Mouse (Mus musculus) ES-E14 (cell line): Measurements from ENCODE around the gene Gm43552. TPM values are rescaled to one million over a fixed set of nuclear protein-coding genes. Genes with fewer than 3 reads are reported as not detected.

Experiments used
- DNase-seq: peaks from one replicate; pipeline ENCODE4 v3.0.0-alpha.2; 2013; ENCODE audit warnings: low read depth, low spot score
- H3K27ac ChIP-seq: 2 replicates; pipeline ENCODE4 v1.5.1; 2012; ENCODE audit warnings: low read depth, mild to moderate bottlenecking, low read length, moderate library complexity, mixed read lengths; ENCODE audit not compliant: poor library complexity, insufficient read depth, severe bottlenecking
- H3K36me3 ChIP-seq: 2 replicates; pipeline ENCODE4 v1.6.1; 2012; ENCODE audit warnings: mild to moderate bottlenecking, low read length, moderate library complexity, mixed read lengths; ENCODE audit not compliant: control insufficient read depth, poor library complexity, insufficient read depth, severe bottlenecking
- H3K4me1 ChIP-seq, 2 experiments: fragments of 150-350 bp in 1 of 2; sonication (generic) in 1 of 2; 2 replicates each; pipeline ENCODE4 v1.6.1; 2012; ENCODE audit warnings: low read length in 2 of 2, mild to moderate bottlenecking in 1 of 2, mixed read lengths in 1 of 2; ENCODE audit not compliant: control insufficient read depth in 2 of 2, insufficient read depth in 2 of 2, poor library complexity in 1 of 2
- H3K4me3 ChIP-seq, 2 experiments: fragments of 150-350 bp in 1 of 2; sonication (generic) in 1 of 2; 2 replicates each; pipeline ENCODE4 v1.5.1; 2012; ENCODE audit warnings: low read length in 2 of 2, low read depth in 1 of 2, mild to moderate bottlenecking in 1 of 2, mixed read lengths in 1 of 2; ENCODE audit not compliant: insufficient read depth in 1 of 2, poor library complexity in 1 of 2, severe bottlenecking in 1 of 2
- H3K9ac ChIP-seq: 2 replicates; pipeline ENCODE4 v1.6.1; 2012; ENCODE audit warnings: low read depth, mild to moderate bottlenecking, low read length, mixed read lengths; ENCODE audit not compliant: poor library complexity, insufficient read depth, severe bottlenecking
- H3K9me3 ChIP-seq: fragments of 150-350 bp; sonication (generic); 2 replicates; pipeline ENCODE4 v1.6.1; 2012; ENCODE audit warnings: low read depth, mild to moderate bottlenecking, low read length; ENCODE audit not compliant: control insufficient read depth, insufficient read depth
- CHD2 ChIP-seq: IDR thresholded peaks from 2 replicates; pipeline ENCODE4 v1.6.1; 2014; ENCODE audit warnings: mild to moderate bottlenecking, low read depth, low read length, inconsistent platforms
- HCFC1 ChIP-seq: IDR thresholded peaks from 2 replicates; pipeline ENCODE4 v1.6.1; 2012; ENCODE audit warnings: low read length, inconsistent platforms, borderline replicate concordance; ENCODE audit not compliant: insufficient read depth
- MAFK ChIP-seq: IDR thresholded peaks from 2 replicates; pipeline ENCODE4 v1.6.1; 2014; ENCODE audit warnings: mild to moderate bottlenecking, low read depth, low read length, inconsistent platforms; ENCODE audit not compliant: insufficient read depth
- ZC3H11A ChIP-seq: IDR thresholded peaks from 2 replicates; pipeline ENCODE4 v1.6.1; 2012; ENCODE audit warnings: low read depth, mild to moderate bottlenecking, inconsistent platforms, low read length, borderline replicate concordance
- ZNF384 ChIP-seq: IDR thresholded peaks from 2 replicates; pipeline ENCODE4 v1.6.1; 2012; ENCODE audit warnings: low read depth, low read length, inconsistent platforms
- in situ Hi-C, 2 experiments: fragments of 600-800 bp; cut with MboI; formaldehyde crosslinking; loops; one replicate each; pipeline ENCODE4 v1.15.1; 2025; ENCODE audit warnings: low sequenced_read_pairs in 2 of 2, inconsistent platforms in 1 of 2; ENCODE audit not compliant: unreplicated experiment in 2 of 2
- total RNA-seq: library from RNA; depleted of rRNA; stranded (reverse); fragments of 300-350 nt; gene quantifications from 2 replicates; pipeline ENCODE4 v1.2.3, GENCODE M21; 2012

Gm43552 gene
- total RNA-seq, 1 experiment: not detected

DNA sequence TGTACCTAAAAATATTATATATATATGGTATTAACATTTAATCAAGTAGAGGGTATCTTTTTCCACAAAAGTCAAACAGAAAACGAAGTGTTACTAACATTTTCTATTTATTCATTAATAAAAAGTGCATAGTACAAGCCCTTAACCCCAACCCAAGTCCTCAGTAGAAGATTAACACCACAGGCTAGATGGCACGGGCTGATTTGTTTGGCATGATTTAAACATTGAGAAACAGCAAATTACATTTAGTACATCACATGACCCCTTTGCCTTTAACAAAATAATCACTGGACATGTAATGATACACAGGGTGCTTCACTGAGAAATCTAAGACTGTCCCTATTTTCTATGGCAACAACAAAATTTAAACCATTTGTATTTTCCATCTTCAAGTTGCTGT is 45.9 kb downstream of the Gm43552 start:
- Histone ChIP-seq H3K4me1 (0 out of 4 replicates have a peak, but pooled peaks cover 0 to under 1% of the 10 kb centered on the region in 2 experiments), H3K9me3 (no peaks in the 10 kb centered on the region), H3K27ac (no peak overlapping the region), H3K9ac (no peak overlapping the region), H3K4me3 (no peak overlapping the region), H3K36me3 (no peaks in the 10 kb centered on the region; the same call in 1 of the 2 replicates)
- no peak for TF ChIP-seq MAFK
- TF ChIP-seq ZNF384: no peak
- TF ChIP-seq HCFC1: no peak
- TF ChIP-seq CHD2: no peak
- TF ChIP-seq ZC3H11A: no peak
- in situ Hi-C loops: no loop called here
- DNase-seq: no peak

DNA sequence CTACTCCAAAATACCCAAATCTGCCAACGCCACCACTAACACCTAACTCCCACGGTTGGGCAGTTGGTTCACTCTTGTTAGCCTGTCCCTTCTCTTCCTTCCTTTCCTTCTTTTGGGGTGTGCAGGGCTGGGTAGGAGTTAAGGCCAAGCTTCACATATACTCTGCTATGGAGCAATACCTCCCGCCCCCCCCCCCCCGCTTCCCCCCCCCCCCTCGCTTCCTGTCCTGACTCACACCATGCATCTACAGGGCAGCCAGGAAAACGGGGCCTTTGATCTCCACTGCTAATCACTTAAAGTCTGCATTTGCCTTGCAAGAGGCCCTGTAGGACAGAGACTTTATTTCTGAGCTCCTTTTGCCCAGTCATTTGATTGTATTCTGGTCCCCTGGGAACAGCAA is 47.7 kb downstream of the Gm43552 start:
- Histone ChIP-seq H3K27ac (no peak overlapping the region), H3K36me3 (no peaks in the 10 kb centered on the region), H3K4me1 (peaks cover 0 to 8% of the 10 kb centered on the region in 2 experiments; a peak in 2 of 4 replicates), H3K9ac (no peak overlapping the region), H3K9me3 (no peaks in the 10 kb centered on the region), H3K4me3 (no peak overlapping the region)
- DNase-seq: no peak
- TF ChIP-seq CHD2 (no peak), MAFK (no peak), ZC3H11A (no peak), ZNF384 (no peak), HCFC1 (no peak)
- in situ Hi-C loops: no loop called here

DNA sequence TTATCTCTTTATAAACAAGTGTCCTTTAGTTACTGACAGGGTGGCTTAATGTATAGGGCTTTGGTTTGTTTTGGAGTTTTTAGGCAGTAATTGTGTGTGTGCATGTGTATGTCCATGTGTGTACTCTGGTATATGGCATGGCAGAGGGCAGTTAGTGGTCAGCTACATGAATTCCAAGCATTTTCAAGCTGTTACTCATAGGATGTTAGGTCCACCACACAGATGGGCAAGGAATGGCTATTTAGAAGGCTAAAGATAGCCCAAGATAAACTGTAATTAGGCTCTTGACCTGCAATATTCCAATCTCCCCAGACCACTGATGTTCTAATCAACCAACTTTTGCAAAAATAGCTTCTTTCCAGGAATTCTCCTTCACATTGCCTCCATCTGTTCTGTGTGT is 54.6 kb downstream of the Gm43552 start:
- Histone ChIP-seq H3K27ac (no peak overlapping the region), H3K9ac (no peak overlapping the region), H3K36me3 (no peaks in the 10 kb centered on the region), H3K4me3 (no peak overlapping the region), H3K9me3 (no peaks in the 10 kb centered on the region), H3K4me1 (peaks cover 0 to 10% of the 10 kb centered on the region in 2 experiments; a peak in 2 of 4 replicates)
- no peak for DNase-seq
- in situ Hi-C loops: no loop called here
- TF ChIP-seq CHD2: no peak
- no peak for TF ChIP-seq MAFK
- TF ChIP-seq ZNF384: no peak
- no peak for TF ChIP-seq HCFC1
- no peak for TF ChIP-seq ZC3H11A

DNA sequence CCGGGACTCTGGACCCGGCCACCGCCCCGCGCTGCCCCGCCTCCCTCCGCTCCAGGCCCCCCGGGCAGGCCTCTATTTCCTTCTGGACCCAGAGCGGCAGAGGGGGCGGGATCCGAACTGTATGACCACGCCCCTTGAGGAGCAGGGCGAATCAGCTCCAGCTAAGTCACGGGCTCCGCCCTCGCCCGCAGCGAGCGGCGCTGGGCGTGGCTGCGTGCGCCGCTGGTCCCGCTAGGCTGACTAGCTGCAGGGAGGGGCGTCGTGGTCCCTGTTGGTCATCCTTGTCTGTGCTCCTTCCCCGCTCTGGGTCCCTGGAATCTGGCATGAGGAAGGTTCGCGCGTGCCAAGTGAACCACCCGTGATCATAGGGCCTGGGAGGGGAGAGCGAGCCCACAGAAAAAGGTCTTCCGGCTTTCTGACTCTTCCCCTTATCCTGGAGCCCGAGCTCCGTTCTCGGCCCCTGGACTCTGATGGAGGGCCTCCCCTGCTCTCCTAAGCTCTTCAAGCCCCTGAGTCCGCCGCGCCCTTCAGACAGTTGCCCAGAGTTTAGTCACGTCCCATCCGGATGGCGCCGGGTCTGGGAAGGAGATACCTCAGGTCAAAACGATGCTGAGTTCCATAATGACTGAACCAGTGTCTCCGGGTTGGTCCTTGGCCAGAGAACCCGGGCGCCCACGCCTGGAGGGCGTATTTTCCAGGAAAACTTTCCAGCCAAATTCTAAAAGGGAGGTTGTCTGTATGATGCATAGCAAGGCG is 56.6 kb downstream of the Gm43552 start, which contains the start of gene Ugdh:
Gene Ugdh, minus strand, starts transcription at position 144 of the 756 bp plus-strand sequence.
- no peaks in the 10 kb centered on the region for H3K36me3 ChIP-seq

More for the DNA sequence above, 56.6 kb downstream of the Gm43552 start, which contains the start of gene Ugdh:
- Histone ChIP-seq H3K9me3 (no peaks in the 10 kb centered on the region), H3K4me1 (peaks cover 0 to 5% of the 10 kb centered on the region in 2 experiments; a peak in 2 of 4 replicates), H3K9ac (peak within 1 kb of the TSS; percentile 69), H3K27ac (no peak within 1 kb of the TSS), H3K4me3 (peak within 1 kb of the TSS; percentile 73 to 81)
- in situ Hi-C loops: no loop called here
- TF ChIP-seq HCFC1 (no peak), ZNF384 (no peak), ZC3H11A (no peak), CHD2 (no peak), MAFK (no peak)
- DNase-seq: peak; percentile 98
